Mouse (Mus musculus) naive thymus-derived CD4-positive, alpha-beta T cell, adult 2 months (primary cell): Measurements from ENCODE around the gene Pafah2.
A peak's percentile ranks its signal among the peaks of the same experiment; 100 is the strongest.
"Not testable (repeated sequence)": the region's sequence is repeated elsewhere in the genome, so short reads cannot be mapped to it uniquely, and the experiment has no call there.

ENCODE experiments used
- DNase-seq: peaks from one replicate; pipeline ENCODE4 v3.0.0-alpha.2; 2011; ENCODE audit warnings: low read depth

Gene Pafah2

DNA sequence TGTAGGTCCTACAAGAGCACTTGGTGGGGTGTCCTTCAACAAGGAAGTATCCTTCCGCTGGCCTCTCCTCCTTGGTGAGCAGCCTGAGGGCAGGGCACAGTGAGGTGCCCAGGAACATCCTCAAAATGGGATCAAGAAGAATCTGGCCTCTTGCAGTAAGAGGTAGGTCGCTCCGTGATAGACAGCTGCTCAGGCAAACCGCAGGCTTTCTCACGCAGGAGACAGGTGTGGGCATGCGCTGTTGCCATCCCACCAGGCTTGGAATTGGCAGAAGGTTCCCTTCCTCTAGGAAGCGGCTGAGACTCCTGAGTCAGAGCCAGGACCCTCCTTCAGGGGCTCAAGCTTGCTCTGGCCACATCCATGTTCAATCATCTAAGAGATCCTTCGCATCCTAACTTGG, 22.8 kb upstream of the Pafah2 start:
- no peak for DNase-seq

GRCm38 (mm10) chr4:134374306-134374705, 21.8 kb upstream of the Pafah2 start:
- DNase-seq: no peak

DNA sequence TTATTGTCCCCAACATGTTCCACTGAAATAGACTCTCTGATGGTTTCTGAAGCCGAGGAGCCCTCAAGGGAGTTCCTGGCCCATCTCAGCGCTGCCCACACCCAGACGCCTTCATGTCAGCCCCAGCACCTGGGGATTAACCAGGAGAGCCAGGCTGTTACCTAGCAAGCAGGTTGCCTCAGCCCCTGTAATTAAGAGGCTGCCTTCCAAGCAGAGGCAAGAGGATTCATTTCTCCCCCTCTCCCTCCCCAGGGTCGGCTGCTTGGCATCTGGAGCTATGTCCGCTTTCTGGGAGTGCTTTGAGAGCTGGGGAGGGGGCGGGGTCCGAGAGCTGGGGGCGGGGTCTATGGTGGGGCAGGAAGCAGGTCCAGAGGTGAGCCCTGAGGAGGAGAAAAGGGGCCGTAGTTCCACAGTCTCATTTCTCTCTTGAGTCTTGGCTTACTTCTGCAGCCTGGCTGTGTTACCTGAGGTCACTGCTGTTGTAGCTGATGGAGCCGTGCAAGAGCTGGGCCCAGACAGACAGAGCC, 18.0 kb upstream of the Pafah2 start:
- no peak for DNase-seq

DNA sequence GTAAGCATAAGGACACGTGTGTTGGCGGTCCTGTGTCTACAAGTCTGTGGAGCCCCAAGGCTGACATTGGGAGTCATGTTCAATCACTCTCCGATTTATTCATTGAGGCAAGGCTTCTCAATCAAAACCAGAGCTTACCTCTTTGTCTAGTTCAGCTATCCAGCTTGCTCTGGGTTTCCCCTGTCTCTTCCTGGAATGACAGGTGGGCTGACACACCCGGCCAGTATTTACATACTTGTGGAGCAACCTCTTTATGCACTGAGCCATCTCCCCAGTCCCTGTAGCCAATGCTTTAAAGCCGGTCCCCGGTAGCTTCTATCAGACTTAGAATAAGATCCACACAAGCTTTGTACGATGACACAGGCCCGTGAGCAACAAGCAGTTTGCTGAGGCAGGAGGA, 16.6 kb upstream of the Pafah2 start:
- DNase-seq: no peak

DNA sequence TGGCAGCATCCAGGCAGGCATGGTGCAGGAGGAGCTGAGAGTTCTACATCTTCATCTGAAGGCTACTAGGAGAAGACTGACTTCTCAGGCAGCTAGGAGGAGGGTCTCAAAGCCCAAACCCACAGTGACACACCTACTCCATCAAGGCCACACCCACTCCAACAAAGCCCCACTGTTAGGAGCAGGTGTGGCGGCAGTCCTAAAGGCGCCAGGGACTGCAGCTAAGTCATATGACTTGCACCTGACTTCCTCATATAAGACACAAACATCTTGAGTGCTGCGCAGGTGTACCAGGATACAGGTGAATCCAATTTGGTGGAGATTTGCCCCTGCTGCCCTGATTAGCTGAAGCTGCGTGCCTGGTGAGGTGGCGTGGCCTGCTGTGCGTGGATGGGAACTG, 12.4 kb upstream of the Pafah2 start, which contains the start of gene Extl1:
Extl1 (minus strand) TSS at position 101 of the 400 bp plus-strand sequence.
- DNase-seq: not testable (repeated sequence)

DNA sequence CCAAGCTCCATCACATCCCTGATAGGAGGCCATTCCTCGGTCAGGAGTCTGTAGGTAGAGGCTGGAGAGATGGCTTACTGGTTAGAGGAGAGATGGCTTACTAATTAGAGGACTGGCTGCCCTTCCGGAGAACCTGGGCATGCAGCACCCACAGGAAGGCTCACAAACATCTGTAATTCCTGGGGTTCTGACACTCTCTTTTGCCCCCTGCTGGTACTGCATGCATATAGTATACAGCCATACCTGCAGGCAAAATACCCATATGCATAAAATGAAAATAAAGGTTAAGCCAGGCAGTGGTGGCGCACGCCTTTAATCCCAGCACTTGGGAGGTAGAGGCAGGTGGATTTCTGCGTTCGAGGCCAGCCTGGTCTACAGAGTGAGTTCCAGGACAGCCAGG, 8.9 kb upstream of the Pafah2 start:
- DNase-seq: peak; percentile 70

DNA sequence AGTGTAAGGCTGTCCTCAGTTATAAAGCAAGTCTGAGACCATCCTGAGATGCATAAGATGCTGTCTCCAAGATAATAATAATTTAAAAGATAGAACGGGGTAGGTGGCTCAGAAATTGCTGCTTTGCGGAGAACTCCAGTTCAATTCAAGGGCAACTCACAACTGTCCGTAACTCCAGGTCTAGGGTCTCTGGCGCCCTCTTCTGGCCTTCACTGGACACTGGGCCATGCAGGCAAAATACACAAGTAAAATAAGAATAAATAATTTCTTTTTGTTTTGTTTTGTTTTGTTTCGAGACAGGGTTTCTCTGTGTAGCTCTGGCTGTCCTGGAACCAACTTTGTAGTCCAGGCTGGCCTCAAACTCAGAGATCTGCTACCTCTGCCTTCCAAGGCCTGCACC, 7.7 kb upstream of the Pafah2 start:
- peak; percentile 86 for DNase-seq

GRCm38 (mm10) chr4:134391636-134392035, 4.5 kb upstream of the Pafah2 start:
- DNase-seq: no peak

- DNase-seq: peak; percentile 74
These were observed 3.5 kb upstream of the Pafah2 start for GRCm38 (mm10) chr4:134392595-134392994.

DNA sequence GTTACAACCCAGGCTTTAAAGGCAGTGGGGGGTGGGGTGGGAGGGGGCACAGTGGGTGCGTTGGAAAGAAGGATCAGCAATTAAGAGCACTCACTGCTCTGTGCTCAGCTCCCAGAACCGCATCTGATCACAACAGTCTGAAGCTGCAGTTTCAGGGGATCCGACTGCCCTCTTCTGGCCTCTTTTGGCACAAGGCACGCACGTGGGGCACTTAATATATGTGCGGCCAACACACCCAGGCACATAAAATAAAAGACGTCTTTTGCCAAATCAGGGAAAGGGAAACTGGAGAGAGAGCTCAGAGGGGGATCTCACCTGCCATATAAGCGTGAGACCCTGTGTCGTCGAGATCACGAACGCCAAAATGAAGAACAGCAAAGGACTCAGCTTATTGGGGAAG, 3.1 kb upstream of the Pafah2 start:
- DNase-seq: peak; percentile 50

DNA sequence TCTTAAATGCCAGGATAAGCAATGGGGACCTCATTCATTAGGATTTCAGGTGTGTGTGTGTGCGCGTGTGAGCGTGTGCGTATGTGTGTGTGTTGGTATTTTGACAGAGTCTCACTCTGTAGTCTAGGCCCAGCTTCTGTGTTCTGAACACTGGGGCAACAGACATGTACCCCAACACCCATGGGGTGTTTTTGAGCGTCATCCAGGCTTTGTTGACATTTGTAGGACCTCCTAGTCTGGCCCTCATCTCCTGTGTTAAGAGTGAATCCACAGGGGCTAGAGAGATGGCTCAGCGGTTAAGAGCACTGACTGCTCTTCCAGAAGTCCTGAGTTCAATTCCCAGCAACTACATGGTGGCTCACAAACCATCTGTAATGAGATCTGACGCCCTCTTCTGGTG, 978 bp upstream of the Pafah2 start:
- DNase-seq: no peak

GRCm38 (mm10) chr4:134397121-134397520, 1.0 kb downstream of the Pafah2 start:
- no peak for DNase-seq

DNA sequence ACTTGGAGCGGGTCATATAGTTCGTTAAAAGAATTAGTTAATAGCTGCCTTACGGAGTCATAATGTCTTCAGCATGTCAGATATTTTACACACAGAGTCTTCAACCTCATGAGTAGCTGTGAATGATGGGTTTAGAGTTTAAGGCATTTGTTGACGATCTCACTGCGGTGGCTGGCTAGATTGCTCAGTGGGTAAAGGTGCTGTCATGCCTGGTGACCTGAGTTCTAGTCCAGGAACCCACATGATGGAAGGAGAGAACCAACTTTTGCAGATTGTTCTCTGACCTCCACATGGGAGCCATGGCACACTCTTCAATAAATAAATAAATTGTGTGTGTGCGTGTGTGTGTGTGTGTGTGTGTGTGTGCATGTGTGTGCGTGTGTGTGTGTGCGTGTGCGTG, 1.6 kb downstream of the Pafah2 start:
- no peak for DNase-seq

GRCm38 (mm10) chr4:134400206-134400605, 4.1 kb downstream of the Pafah2 start:
- no peak for DNase-seq

GRCm38 (mm10) chr4:134401181-134401661, 5.1 kb downstream of the Pafah2 start:
- peak; percentile 66 for DNase-seq

GRCm38 (mm10) chr4:134401856-134402570, 5.9 kb downstream of the Pafah2 start:
- DNase-seq: no peak

DNA sequence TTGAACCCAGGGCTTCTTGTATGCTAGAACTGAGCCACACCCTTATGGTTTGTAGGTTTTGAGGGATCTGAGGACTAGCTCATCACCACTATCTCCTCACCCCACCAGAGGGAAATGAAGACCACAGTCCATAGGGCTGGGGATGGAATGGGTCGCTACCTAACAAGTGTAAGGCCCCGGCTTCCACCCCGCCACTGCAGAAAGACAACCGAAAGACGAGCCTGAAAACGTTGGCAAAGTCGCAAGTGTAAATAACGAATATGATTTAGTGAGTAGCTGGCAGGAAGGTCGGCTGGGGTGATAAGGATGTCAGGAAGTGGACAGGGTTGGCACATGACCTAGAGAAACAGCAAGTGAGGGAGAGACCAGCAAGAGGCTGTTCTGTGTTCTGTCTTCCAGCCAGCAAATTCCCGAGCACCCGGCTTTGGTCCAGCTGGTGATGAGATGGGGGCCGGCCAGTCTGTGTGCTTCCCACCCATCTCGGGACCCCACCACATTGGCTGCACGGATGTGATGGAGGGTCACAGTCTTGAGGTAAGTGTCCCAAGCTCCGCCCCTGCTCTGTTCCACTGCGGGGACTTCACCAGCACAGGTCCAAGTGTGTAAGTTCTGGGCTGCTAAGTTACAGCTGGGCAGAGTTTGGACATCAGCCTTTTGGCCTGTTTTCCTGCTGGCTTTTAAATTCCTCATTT, 6.6 kb downstream of the Pafah2 start:
- peak; percentile 32 for DNase-seq

- DNase-seq: no peak
These were observed 7.6 kb downstream of the Pafah2 start for GRCm38 (mm10) chr4:134403721-134404120.

- peak; percentile 53 for DNase-seq
These were observed 13.2 kb downstream of the Pafah2 start for GRCm38 (mm10) chr4:134409286-134409685.

DNA sequence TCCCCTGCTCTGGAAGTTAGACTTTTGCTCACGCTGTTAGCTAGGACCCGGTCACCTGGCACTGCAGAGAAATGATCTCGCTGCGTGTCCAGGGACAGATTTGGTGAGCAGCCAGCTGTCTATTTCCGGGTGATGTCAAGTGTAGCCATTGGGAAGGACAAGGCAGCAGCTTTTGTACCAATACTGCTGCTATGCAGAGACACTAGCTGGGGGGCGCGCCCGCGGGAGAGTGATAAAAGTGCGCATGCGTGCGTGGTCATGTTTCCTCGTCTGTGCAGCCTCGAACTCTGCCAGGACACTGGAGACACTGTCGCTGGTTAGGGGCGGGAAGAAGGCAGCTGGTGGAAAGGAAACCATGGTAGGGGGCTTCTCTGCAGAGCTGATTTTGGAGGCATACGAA, 20.1 kb downstream of the Pafah2 start:
- DNase-seq: no peak

DNA sequence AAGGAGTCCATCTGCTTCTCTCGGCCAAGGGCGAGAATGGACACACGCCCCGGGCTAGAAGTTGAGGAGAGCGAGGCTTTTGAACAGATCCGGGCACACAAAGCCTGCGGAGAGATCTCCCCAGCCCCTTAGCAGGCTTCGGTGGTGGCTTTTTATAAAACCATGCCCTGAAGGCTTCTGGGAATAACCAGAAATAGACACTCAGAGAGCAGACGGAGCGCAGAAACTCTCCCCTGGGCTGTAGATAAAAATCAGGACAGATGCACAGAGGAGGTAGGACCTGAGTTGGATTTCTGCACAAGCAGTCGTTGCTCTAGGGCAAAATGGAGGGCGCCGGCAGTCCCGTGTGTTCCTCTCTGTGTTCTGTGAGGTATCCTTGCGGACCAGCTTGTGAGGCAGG, 20.5 kb downstream of the Pafah2 start:
- DNase-seq: no peak

DNA sequence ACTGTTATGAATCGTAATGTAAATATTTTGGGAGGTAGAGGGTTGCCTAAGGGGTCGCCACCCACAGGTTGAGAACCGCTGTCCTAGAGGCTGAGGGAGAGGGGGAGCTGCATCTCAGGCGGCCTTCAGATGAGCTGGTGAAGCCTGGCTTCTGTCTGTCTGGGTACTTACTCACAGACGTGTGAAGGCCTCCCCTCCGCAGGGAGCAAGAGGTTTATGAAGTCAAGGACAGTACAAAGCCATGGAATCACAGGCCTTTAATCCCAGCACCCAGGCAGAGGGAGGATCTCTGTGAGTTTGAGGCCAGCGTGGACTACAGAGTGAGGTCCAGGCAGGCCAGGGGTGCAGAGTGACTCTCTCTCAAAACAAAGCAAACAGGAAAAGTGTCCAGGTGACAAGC, 21.0 kb downstream of the Pafah2 start:
- no peak for DNase-seq

DNA sequence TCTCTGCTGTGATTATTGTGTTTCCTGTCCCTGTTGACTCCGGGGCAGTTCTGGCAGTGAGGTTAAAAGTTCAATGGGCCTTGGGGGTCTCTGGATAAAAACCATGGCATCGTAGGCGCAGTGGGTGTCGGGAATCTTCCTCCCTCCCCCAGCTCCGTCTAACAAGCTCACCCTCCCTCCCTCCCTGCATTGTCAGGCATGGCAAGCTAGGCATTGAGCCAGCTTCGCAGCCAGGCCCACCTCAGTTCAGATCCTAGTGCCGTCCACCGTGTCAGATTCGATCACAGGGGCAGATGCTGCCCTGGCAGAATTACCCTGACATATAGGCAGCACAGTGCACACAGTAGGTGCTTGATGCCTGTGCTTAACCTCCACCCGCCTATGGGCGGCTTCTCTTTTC, 25.9 kb downstream of the Pafah2 start:
- DNase-seq: no peak
